Mouse (Mus musculus): Measurements from ENCODE around the gene Foxc1. TPM values are rescaled to one million over a fixed set of nuclear protein-coding genes. Genes with fewer than 3 reads are reported as not detected.
A peak's percentile ranks its signal among the peaks of the same experiment; 100 is the strongest.

The Foxc1 gene
- total RNA-seq, 1 experiment from 2014 or later: not detected

DNA sequence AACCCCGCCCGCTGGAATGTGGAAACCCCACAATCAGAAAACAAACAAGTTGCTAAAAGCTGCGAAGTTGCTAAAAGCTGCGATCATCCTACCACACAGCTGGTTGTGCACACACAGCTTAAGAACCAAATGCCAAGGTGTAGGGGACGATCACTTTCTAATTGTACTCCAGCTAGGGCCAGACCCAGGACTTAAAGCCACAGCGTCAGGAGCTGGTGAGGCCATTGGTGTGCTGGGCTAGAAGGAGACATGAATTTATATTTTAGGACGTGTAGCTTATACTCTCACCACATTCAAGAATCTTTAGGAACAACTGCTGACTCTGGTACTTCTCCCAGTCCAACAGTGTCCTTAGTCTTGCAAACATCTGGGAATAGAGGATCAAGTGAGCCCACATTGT, 1.9 kb upstream of the Foxc1 start:
- ATAC-seq (replicated peaks; ENCODE audit: low read depth, poor library complexity, severe bottlenecking): no peak

DNA sequence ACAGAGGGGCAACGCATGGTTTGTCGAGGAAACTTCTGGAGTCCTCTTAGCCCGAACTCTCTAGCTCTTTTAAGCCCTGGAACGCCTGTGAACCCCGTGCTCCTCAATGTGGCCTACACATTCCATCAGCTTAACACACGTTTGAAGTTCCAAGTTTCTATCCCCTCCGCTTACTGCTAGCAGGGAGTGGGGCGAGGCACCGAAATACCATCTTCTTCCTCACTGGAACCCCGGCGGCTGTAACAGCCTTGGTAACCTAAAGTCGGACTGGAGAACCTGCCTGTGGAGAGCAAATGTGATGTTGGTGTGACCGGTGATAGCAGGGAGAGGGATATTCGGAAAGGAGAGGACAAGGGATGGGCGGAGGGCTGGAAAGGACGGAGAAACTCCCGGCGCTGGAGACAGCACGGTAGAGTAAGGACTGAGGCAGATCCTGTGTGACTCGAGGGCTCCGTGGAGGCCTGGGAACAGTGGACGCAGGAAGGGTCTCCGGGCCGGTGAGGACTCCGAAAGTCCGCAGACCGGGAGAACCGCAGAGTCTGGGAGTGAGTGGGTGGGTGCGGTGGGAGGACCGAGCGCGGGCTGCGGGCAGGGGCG, 504 bp upstream of the Foxc1 start:
- no peak for ATAC-seq (replicated peaks; ENCODE audit: low read depth, poor library complexity, severe bottlenecking)

DNA sequence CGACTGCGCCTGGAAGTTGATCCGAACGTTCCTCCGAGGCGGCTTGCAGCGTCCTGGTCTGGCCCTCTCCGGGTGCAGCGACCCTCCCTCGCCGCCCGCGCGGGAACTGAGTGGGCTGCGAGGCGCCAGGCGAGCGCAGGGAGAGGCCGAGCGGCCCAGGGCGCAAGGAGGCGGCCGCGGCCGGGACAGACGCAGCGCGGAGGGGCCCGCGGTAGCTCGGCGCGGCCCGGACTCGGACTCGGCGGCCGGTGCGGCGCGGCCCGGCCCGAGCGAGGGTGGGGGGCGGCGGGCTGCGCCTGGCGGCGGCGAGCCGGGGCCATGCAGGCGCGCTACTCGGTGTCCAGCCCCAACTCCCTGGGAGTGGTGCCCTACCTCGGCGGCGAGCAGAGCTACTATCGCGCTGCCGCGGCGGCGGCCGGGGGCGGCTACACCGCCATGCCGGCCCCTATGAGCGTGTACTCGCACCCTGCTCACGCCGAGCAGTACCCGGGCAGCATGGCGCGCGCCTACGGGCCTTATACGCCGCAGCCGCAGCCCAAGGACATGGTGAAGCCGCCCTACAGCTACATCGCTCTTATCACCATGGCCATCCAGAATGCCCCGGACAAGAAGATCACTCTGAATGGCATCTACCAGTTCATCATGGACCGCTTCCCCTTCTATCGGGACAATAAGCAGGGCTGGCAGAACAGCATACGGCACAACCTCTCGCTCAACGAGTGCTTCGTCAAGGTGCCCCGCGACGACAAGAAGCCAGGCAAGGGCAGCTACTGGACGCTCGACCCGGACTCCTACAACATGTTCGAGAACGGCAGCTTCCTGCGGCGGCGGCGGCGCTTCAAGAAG, 680 bp downstream of the Foxc1 start:
- ATAC-seq (replicated peaks; ENCODE audit: low read depth, poor library complexity, severe bottlenecking): no peak

DNA sequence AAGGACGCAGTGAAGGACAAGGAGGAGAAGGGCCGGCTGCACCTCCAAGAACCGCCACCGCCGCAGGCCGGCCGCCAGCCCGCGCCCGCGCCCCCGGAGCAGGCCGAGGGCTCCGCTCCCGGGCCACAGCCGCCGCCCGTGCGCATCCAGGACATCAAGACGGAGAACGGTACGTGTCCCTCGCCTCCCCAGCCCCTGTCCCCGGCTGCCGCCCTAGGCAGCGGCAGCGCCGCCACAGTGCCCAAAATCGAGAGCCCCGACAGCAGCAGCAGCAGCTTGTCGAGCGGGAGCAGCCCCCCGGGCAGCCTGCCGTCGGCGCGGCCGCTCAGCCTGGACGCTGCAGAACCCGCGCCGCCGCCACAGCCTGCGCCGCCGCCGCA, 1.3 kb downstream of the Foxc1 start:
- no peak for ATAC-seq (replicated peaks; ENCODE audit: low read depth, poor library complexity, severe bottlenecking)

DNA sequence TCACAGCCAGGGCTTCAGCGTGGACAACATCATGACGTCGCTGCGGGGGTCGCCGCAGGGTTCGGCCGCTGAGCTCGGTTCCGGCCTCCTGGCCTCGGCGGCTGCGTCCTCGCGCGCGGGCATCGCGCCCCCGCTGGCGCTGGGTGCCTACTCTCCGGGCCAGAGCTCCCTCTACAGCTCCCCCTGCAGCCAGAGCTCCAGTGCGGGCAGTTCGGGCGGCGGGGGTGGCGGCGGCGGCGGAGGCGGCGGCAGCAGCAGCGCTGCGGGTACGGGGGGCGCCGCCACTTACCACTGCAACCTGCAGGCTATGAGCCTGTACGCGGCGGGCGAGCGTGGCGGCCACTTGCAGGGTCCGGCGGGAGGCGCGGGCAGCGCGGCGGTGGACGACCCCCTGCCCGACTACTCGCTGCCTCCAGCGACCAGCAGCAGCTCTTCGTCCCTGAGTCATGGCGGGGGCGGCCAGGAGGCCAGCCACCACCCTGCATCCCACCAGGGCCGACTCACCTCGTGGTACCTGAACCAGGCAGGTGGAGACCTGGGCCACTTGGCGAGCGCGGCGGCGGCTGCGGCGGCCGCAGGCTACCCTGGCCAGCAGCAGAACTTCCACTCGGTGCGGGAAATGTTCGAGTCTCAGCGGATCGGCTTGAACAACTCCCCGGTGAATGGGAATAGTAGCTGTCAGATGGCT, 1.8 kb downstream of the Foxc1 start:
- peak; percentile 23; the same call in 1 of the 2 replicates for ATAC-seq (replicated peaks; ENCODE audit: low read depth, poor library complexity, severe bottlenecking)

DNA sequence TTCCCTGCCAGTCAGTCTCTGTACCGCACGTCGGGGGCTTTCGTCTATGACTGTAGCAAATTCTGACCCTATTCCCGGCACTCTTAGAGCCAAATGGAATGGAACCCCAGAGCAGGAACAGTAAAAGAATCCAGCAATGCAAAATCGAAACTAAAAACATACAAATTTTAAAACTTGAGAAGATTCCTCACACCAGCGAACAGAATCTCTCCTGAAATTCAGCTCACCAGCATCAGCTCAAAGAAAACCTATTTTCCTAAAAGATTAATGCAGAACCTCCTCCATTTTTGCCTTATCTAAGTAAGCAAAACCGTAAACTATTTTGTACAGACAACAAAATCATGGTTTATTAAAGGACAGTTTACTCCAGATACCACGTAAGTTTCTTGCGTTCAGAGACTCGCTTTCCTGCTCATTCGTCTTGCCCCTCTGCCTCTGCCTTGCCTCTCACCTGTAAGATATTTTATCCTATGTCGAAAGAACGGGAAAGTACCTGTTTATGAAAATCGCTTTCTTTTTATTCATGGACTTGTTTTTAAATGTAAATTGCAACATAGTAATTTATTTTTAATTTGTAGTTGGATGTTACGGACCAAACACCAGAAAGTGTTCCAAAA, 2.5 kb downstream of the Foxc1 start:
- ATAC-seq (replicated peaks; ENCODE audit: low read depth, poor library complexity, severe bottlenecking): no peak

DNA sequence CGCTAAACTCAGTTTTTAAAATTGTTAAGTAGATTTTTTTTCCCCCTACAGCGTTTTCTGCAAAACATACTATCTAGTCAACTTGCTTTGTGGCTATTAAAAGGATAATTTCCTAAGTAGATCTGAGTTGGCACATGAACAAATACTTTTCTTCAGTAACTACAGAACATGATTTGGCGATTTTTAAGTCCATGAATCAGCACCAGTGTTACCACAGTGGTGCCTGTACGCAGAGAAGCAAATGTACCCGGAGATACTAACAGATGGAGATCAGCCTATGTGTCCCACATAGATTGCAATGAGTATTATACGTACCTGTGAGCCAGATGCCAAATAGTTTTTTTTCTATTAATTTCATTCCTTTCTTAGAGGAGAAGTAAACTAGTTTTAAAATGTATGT, 3.3 kb downstream of the Foxc1 start:
- ATAC-seq (replicated peaks; ENCODE audit: low read depth, poor library complexity, severe bottlenecking): no peak

DNA sequence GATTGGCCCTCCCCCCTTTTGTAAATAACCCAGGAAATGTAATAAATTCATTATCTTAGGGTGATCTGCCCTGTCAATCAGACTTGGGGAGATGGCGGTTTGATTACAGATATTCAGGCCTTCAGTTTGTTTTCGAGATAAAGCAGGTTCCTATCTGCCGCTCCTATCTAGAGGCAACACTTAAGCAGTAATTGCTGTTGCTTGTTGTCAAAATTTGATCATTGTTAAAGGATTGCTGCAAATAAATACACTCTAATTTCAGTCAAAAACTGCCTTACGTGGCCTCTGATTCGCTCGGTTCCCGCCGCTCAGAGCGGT, 3.9 kb downstream of the Foxc1 start:
- no peak for ATAC-seq (replicated peaks; ENCODE audit: low read depth, poor library complexity, severe bottlenecking)

DNA sequence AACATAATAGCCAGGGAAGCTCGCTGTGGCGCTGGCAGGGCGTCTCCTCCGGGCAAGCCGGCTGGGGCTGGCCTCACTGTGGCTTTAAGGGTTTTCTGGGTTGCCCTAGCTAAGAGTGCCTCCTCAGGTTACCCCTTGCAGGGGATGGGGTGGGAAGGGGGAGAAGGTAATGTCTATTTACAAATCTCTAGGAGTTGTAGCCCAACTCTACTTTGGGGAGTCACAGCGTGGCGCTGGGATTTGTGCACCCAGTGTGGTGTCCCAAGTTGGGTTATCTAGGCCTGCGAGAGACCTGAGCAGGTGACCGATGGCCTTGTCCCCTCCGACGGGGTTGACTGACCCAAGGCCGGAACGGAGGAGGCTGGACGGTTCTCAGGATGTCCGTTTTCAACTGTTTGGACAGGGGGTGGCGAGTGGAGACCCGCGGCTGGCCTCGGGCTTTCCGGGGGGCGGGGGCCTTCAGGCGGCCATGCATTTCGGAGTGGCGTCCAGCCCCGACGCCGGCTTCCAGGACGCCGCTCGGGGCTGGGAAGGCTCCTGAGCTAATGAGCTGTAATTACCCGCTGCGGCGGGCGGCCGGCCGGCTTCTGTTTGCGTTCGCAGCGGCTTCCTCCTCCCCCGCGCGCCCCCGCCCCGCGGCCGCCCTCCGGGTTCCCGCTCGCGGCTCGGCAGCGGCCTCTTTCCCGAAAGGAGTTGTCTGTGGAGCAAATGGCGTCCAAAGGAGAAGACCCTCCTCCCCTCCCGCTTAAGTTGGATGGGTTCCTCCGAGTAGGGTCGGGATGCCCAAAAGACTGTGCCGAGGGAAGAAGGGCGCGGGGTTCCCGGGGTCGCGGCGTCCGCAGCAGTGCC, 4.5 kb downstream of the Foxc1 start:
- ATAC-seq (replicated peaks; ENCODE audit: low read depth, poor library complexity, severe bottlenecking): 0 out of 2 replicates have a peak, but pooled peaks have one; percentile 24

DNA sequence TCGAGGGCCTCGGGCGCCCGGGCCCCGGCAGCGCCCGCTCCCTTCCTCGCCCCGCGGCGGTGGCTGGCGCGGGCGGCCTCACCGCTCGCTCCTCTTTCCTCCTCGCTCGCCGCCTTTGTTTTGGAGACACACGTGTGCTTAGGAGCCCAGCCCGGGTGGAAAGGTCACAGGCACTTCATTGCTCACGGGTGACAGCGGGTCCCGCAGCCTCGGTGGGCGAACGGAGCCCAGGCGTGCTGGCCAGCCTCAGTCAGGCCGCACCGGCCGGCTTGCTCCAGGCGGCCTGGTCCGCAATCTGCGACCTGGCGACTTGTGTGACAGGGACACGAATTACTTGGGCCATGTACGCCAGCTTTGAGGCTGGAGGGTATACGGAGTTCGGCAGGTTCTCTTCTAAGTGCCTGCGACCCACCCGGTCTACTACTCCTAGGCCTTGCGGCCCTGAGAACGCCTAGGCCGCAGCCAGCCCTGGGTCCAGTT, 5.1 kb downstream of the Foxc1 start:
- no peak for ATAC-seq (replicated peaks; ENCODE audit: low read depth, poor library complexity, severe bottlenecking)

DNA sequence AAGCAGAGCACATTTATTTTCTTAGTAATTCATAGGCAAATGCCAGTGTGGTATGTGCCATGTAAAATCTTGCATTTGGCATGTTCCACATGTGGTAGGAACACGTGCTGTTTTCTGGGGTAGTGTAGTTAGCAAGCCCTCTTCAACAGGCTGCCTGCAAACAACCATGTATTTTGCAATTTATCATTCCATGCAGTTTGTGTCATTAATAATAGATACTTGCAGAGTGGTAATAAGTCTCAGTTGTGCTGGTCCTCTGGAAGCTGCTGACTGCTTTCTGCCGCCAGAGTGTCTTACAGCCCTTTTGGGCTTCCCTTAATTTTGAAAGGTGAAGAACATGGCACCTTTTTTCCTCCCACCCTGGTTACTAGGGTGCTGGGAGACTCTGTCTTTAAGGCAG, 6.3 kb downstream of the Foxc1 start:
- ATAC-seq (replicated peaks; ENCODE audit: low read depth, poor library complexity, severe bottlenecking): no peak

DNA sequence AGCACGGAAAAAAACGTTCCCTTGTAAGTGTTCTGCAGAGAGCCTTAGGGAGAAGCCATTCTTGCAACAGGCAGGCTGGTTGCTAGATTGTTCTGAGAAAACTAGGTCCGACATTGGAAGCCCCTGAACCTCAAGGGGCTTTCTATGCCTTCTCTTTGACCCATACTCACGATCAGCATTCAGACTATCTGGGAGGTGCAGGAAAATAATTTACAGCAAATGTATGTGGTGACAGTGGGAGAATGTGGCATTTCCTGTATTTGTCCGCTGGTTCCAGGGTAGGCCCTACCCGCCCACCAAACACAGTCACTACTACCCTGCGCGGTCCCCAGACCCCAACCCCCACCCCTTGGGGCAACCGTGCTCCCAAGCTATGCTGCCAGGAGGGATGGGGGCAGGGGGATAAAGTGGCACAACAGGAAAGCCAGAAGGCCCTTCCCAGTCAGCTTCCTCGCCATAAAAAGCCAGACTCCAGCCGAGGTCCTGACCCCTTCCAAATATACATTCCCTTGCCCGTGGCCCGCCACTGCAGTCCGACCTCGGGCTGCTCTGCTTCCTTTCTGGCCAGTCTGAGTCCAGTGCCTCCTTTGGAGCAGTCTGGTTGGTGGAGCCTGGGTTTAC, 9.1 kb downstream of the Foxc1 start:
- ATAC-seq (replicated peaks; ENCODE audit: low read depth, poor library complexity, severe bottlenecking): no peak

DNA sequence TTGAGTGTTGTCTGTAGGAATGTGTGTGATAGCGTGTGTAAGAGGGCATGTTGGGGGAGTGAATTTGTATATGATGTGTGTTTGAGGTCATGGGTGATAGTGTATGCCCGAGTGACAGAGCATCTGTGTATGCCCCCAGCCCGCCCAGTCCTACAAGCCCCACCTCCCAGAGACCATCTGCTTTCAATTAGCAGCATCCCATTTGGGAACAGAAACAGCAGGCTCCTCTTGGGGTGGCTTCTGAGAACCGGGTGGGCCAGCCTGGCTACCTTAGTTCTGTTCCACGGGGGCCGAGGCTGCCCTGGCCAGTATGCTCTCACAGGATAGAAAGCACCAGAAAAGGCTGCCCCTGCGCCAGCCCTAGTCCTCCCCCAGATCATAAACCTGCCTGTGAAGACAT, 11.9 kb downstream of the Foxc1 start:
- no peak for ATAC-seq (replicated peaks; ENCODE audit: low read depth, poor library complexity, severe bottlenecking)

DNA sequence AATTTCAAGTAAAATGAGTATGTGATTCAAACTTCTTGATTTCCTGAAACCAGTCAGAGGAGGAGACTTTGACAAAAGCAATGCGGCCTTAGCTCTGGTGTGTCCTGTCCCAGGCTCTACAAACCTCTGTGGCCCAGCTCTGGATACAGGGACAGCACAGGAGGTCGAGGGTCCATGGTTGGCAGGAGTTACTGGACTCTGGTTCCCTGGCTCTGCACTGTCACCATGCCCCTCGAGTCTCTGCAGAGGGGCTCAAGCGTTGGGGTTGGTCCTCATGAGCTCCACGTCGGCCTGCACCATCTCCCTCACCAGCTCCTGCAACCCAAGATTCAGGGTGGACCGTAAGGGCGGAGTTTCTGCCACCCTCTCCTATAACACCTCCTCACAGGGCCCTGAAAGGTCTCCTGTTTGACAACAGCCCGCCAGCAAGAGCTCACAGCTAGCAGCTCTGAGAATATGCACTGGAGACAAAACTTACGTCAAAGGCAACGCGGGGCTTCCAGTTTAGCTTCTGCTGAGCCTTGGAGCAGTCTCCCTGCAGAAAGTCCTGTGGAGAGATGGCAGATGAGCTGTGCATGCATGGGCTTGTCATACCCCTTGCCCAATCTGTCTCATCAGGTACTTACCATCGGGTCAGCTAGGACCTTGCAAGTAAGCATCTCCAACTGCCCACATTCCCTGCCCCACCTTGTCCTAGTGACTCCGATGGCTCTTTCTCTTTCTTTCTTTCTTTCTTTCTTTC, 13.4 kb downstream of the Foxc1 start:
- no peak for ATAC-seq (replicated peaks; ENCODE audit: low read depth, poor library complexity, severe bottlenecking)

DNA sequence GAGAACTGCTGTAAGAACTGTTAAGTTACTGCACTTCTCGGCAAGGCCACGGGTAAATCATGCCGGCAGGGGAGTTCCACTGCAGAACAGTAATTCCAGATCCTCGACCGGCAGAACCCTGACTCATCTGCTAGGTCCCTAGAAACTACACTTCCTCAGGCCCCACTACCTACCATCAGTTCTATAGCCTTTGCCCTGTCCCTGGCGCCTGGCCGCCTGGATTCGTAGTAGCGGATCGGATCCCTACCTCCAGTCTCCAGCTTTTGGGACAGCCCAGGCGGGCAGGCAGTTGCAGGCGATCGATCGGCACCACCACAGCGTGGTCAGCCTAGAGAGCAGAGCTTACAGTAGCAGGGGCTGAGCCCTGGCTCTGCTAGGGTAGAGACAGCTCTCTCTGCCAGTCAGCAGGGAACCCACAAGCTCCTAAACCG, 14.2 kb downstream of the Foxc1 start:
- ATAC-seq (replicated peaks; ENCODE audit: low read depth, poor library complexity, severe bottlenecking): peak; percentile 85

DNA sequence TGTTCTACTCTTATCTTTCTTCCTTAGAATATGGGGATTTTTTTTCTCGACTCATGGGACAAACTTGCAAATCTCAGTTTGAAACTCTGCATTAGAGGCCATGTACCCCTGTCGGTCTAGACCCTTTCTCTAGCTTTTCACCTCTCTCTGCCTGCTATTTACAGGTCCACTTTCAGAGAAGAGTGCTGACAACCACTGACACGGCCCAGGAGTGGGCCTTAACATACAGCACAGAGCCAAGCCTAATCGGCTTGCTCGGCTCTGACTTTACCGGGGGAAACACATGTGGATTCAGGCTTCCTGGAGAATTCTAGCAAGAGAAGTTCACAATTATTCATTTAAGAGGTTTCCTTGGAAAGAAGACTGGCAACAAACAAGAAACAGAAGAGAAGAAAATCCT, 14.6 kb downstream of the Foxc1 start:
- no peak for ATAC-seq (replicated peaks; ENCODE audit: low read depth, poor library complexity, severe bottlenecking)

DNA sequence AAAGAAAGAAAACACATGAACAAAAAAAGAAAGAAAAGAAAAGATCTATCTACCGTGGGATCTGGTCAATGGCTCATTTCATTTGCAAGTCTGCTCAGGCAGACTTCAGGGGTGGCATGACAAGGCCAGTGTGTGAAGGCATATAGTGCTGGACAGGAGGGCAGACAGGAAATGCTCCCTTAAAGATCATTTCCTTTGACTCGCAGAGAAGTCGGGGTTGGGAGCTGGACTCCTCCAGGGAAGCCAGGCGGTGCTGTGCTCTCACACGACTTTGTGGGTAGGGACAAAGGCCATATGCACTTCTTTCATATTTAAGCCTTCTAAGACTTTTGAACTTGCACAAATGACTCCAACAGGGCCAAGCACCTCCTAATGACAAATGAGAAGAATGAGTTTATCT, 16.9 kb downstream of the Foxc1 start:
- ATAC-seq (replicated peaks; ENCODE audit: low read depth, poor library complexity, severe bottlenecking): no peak

DNA sequence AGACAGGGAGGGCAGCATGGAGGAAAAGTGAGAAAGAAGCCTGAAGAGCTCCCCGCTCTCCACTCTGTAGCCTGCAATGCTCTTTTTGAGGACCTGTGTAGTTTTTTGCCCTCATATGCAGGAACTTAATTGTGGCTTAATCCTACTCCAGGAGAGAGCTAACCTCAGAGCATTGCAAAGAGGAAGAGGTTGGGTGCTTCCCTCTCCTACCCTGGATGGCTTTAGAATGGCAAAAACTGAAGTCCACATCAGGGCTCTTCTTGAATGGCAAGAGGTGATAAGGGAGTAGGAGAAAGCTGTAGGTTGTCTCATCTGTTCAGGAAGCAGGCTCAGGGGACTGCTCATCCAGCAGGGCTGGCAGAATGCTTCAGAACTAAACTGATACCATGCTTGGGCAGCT, 18.7 kb downstream of the Foxc1 start:
- ATAC-seq (replicated peaks; ENCODE audit: low read depth, poor library complexity, severe bottlenecking): 0 out of 2 replicates have a peak, but pooled peaks have one; percentile 43

DNA sequence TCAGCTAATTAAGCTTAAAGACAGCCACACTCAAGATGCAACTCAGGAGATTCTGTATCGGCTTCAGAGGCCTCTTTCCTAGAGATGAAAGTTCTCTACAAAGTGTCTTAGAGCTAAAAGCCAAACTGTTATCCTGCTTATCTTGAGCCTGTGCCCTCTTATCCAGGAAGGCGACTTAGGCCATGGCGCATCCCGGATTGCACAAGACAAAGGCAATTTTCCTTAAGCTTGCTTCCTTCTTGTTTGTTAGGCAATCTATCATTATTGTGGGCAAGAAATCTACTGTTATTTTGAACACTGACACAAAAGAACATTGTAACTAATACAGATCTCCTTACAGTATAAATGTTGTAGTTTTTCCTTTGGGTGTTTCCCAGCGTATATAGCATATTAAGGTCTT, 20.7 kb downstream of the Foxc1 start:
- ATAC-seq (replicated peaks; ENCODE audit: low read depth, poor library complexity, severe bottlenecking): no peak
